7 mouse cellular contexts compared by ENCODE assay signal in the genomic region with DNA sequence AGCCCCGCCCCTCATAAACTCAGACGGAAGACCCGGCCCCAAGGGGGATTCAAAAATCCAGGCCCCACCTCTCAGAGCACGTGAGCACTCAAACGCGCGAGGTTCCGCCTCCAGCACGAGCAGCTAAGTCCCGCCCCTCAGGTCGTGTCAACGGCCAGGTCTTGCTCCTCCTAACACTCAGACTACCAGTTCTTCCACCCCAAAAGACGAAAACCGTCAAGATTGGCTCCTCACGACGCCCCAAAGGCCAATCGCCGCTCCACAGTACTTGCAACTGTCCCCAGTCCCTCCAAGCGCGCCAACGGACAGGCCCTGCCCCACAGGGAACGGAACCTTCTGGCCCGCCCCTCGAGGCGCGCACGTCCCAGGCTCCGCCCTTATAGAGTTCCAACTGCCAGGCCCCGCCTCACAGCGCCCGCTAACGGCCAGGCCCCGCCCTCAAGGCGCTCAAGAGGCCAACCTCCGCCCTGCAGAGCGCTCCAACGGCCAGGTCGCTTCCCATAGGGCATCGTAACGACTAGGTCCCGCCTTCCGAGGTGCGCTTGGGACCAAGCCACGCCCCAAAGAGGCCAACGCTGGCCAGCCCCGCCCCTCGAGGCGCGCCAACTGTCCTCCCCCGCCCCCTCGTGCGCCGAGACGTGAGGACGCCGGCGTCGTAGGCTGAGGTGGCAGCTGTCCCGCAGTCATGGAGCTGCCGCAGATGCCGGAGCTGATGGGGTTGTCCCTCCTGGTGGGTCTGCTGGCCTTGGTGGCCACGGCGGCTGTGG. TPM values are rescaled to one million over a fixed set of nuclear protein-coding genes. Genes with fewer than 3 reads are reported as not detected.
DNase-seq lines count a peak whose midpoint lies in the region; ATAC-seq and TF ChIP-seq lines count a peak whose summit lies in the region.

A gene (plus strand): TSS at position 605 of the 767 bp plus-strand sequence.

- no peak; the same call in 1 of the 2 replicates for TF ChIP-seq CTCF in intestine, postnatal 0 days (IDR thresholded peaks at IDR 0.05; ENCODE audit: low read depth)
- TF ChIP-seq CTCF in small intestine, adult 2 months (IDR thresholded peaks at IDR 0.05; ENCODE audit: extremely low read depth, insufficient read length, insufficient replicate concordance, low read depth, low read length), result no peak

- H3K4me1 ChIP-seq in embryonic facial prominence, embryonic 10.5 days, result peaks cover 18% of the 10 kb centered on the region
- no peaks in the 10 kb centered on the region; the same call in none of the 2 replicates for H3K4me1 ChIP-seq in intestine, postnatal 0 days (replicated peaks; ENCODE audit: control insufficient read depth, insufficient read depth, low read length)
- H3K4me1 ChIP-seq in midbrain, embryonic 12.5 days, result peaks cover 16% of the 10 kb centered on the region; the same call in 1 of the 2 replicates
- peaks cover 2% of the 10 kb centered on the region; the same call in 1 of the 2 replicates for H3K4me1 ChIP-seq in small intestine, adult 2 months (ENCODE audit: control insufficient read depth, insufficient read depth, insufficient read length, low read length)

- peak within 1 kb of the TSS; percentile 89 for H3K4me3 ChIP-seq in embryonic facial prominence, embryonic 10.5 days
- peak within 1 kb of the TSS; percentile 92 for H3K4me3 ChIP-seq in intestine, postnatal 0 days (ENCODE audit: low read depth, low read length)
- peak within 1 kb of the TSS; percentile 65 for H3K4me3 ChIP-seq in midbrain, embryonic 12.5 days
- peak within 1 kb of the TSS; percentile 92 for H3K4me3 ChIP-seq in small intestine, adult 2 months (ENCODE audit: low read depth, low read length)

- intact Hi-C loops in left cerebral cortex, postnatal 4 days (cut with DNase I), result no loop called here

- H3K36me3 ChIP-seq in embryonic facial prominence, embryonic 10.5 days (replicated peaks), result peaks cover 21% of the 10 kb centered on the region
- peaks cover 15% of the 10 kb centered on the region for H3K36me3 ChIP-seq in intestine, postnatal 0 days (ENCODE audit: control insufficient read depth, insufficient read depth)
- peaks cover 13% of the 10 kb centered on the region for H3K36me3 ChIP-seq in midbrain, embryonic 12.5 days
- H3K36me3 ChIP-seq in small intestine, adult 2 months (ENCODE audit: control insufficient read depth, insufficient read depth, low read length), result peaks cover 8% of the 10 kb centered on the region

- peak; percentile 99 for DNase-seq in adrenal gland, postnatal 10 days
- DNase-seq in embryonic facial prominence, embryonic 10.5 days (ENCODE audit: low spot score), result peak; percentile 99
- peak; percentile 91 for DNase-seq in gonadal fat pad, adult 2 months (ENCODE audit: low read depth)
- DNase-seq in left cerebral cortex, postnatal 4 days, result peak; percentile 99

- peak within 1 kb of the TSS; percentile 67 for H3K9ac ChIP-seq in intestine, postnatal 0 days (ENCODE audit: low read depth, low read length)
- peak within 1 kb of the TSS; percentile 72 for H3K9ac ChIP-seq in midbrain, embryonic 12.5 days (replicated peaks)

- no peaks in the 10 kb centered on the region for H3K9me3 ChIP-seq in embryonic facial prominence, embryonic 10.5 days
- no peaks in the 10 kb centered on the region for H3K9me3 ChIP-seq in intestine, postnatal 0 days (ENCODE audit: control insufficient read depth)
- H3K9me3 ChIP-seq in midbrain, embryonic 12.5 days, result no peaks in the 10 kb centered on the region

- ATAC-seq in intestine, postnatal 0 days, result peak; percentile 99
- peak; percentile 97 for ATAC-seq in midbrain, embryonic 12.5 days (ENCODE audit: low FRiP score, low read depth)

- peak within 1 kb of the TSS; percentile 83 for H3K4me2 ChIP-seq in intestine, postnatal 0 days (replicated peaks; ENCODE audit: low read depth)
- H3K4me2 ChIP-seq in midbrain, embryonic 12.5 days (replicated peaks), result peak within 1 kb of the TSS; percentile 76

- H3K27ac ChIP-seq in embryonic facial prominence, embryonic 10.5 days (replicated peaks), result peak within 1 kb of the TSS; percentile 95
- H3K27ac ChIP-seq in intestine, postnatal 0 days (ENCODE audit: low read depth, low read length), result peak within 1 kb of the TSS; percentile 79
- H3K27ac ChIP-seq in midbrain, embryonic 12.5 days (replicated peaks), result peak within 1 kb of the TSS; percentile 90
- H3K27ac ChIP-seq in small intestine, adult 2 months (ENCODE audit: insufficient read depth, low read depth, low read length), result peak within 1 kb of the TSS; percentile 95

- TF ChIP-seq POLR2A in small intestine, adult 2 months (IDR thresholded peaks at IDR 0.05; ENCODE audit: low read depth, low read length), result peak; percentile 58

- WGBS in embryonic facial prominence, embryonic 10.5 days, result under 1% methylated on average over 63 of the region's 63 CpGs
- WGBS in intestine, postnatal 0 days, result under 1% methylated on average over 63 of the region's 63 CpGs
- under 1% methylated on average over 63 of the region's 63 CpGs for WGBS in midbrain, embryonic 12.5 days
- WGBS in small intestine, adult 2 months, result under 1% methylated on average over 63 of the region's 63 CpGs

- H3K27me3 ChIP-seq in embryonic facial prominence, embryonic 10.5 days (replicated peaks; ENCODE audit: low read depth, poor library complexity, severe bottlenecking), result no peaks in the 10 kb centered on the region
- no peaks in the 10 kb centered on the region for H3K27me3 ChIP-seq in intestine, postnatal 0 days (replicated peaks; ENCODE audit: control insufficient read depth, insufficient read depth, low read length)
- H3K27me3 ChIP-seq in midbrain, embryonic 12.5 days, result no peaks in the 10 kb centered on the region
- no peaks in the 10 kb centered on the region for H3K27me3 ChIP-seq in small intestine, adult 2 months (ENCODE audit: control insufficient read depth, insufficient read depth, low read length)

RNA-seq across cellular contexts. Expression of the gene that starts here (rescaled TPM):
- total RNA-seq in adrenal gland, postnatal 10 days (2021), result 10 to 100 TPM; 23.2 to 23.5 TPM
- polyA plus RNA-seq in embryonic facial prominence, embryonic 10.5 days (2016; fragmentation: Nextera tagmentation; extraction: Ambion mirVana), result 21.3 and 22.2 TPM in 2 replicates
- 18.3 and 18.8 TPM in 2 replicates for polyA plus RNA-seq in gonadal fat pad, adult 2 months (2012; rRNA removed)
- polyA plus RNA-seq in intestine, postnatal 0 days (2015; fragmentation: Nextera tagmentation; extraction: Ambion mirVana), result 17.7 and 18.0 TPM in 2 replicates
- total RNA-seq in left cerebral cortex, postnatal 4 days (2021), result 10 to 100 TPM; 18.9 to 21.8 TPM
- polyA plus RNA-seq in midbrain, embryonic 12.5 days (2016; fragmentation: Nextera tagmentation; extraction: Ambion mirVana), result 26.3 and 26.5 TPM in 2 replicates
- 4.8 and 5.3 TPM in 2 replicates for polyA plus RNA-seq in small intestine, adult 2 months (2012; rRNA removed)

Comparison
In these comparisons a context has a peak if more than half of its experiments do, and no peak if none do; other contexts are left out.
1. Peak in every context shown above with its lines: DNase-seq, ATAC-seq, H3K4me3 ChIP-seq and H3K27ac ChIP-seq.